Mouse (Mus musculus): Measurements from ENCODE around the gene Wnk4.

DNA sequence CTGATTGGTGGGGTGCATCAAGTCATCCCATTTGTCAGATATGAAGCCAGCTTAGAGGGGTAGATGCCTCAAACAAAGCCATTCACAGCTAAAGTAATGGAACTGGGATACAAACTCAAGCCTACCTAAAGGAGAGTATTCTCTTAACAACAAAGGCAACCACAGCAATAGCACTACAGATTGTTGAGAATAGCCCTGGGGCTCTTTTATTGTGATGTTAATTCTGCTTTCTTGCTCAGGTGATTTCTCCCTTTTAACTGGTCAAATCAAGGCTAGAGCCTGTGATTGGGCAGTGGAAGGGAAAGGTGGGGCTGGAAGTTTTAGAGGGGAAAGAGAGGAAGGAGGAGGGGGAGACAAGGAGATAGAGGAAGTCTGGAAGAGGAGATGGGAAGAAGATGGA lies 26.2 kb upstream of the Wnk4 start:
- TF ChIP-seq MAFK (IDR thresholded peaks at IDR 0.05; ENCODE audit: insufficient read depth, low read depth, low read length) = no peak
- TF ChIP-seq ZNF384 (IDR thresholded peaks at IDR 0.05; ENCODE audit: low read depth, low read length) = no peak
- no peak for TF ChIP-seq CHD2 (IDR thresholded peaks at IDR 0.05; ENCODE audit: low read depth, low read length)
- no peak for TF ChIP-seq HCFC1 (IDR thresholded peaks at IDR 0.05; ENCODE audit: borderline replicate concordance, insufficient read depth, low read length)
- no peak for TF ChIP-seq ZC3H11A (IDR thresholded peaks at IDR 0.05; ENCODE audit: borderline replicate concordance, low read depth, low read length)

Data from ES-E14 (cell line).